20 mouse cellular contexts compared by ENCODE assay signal in genomic region chr19:26640556-26640955, GRCm38 (mm10). TPM values are rescaled to one million over a fixed set of nuclear protein-coding genes. Genes with fewer than 3 reads are reported as not detected.
A peak's percentile ranks its signal among the peaks of the same experiment; 100 is the strongest.
DNase-seq lines count a peak whose midpoint lies in the region; ATAC-seq and TF ChIP-seq lines count a peak whose summit lies in the region.
"Had no signal": no experiment of that assay in that cellular context is flagged by ENCODE, and none has a peak within 500 bp of the region (broad histone marks: within the 10 kb centered on the region; RNA-seq: fewer than 3 reads in every experiment).

No protein-coding gene starts in this region.

- peaks cover 22% of the 10 kb centered on the region for H3K4me1 ChIP-seq in midbrain, embryonic 10.5 days
- H3K4me1 ChIP-seq in midbrain, embryonic 15.5 days: no peaks in the 10 kb centered on the region
- peaks cover 6% of the 10 kb centered on the region for H3K4me1 ChIP-seq in E14TG2a.4 (replicated peaks; ENCODE audit: low read depth, low read length)
- H3K4me1 ChIP-seq: embryonic facial prominence, embryonic 13.5 days; forebrain, embryonic 15.5 days had no signal

- H3K4me2 ChIP-seq in midbrain, embryonic 15.5 days: no peak overlapping the region
- H3K4me2 ChIP-seq: embryonic facial prominence, embryonic 13.5 days; forebrain, embryonic 15.5 days; heart, embryonic 11.5 days; hindbrain, embryonic 14.5 days had no signal

- no peak overlapping the region for H3K4me3 ChIP-seq in midbrain, embryonic 10.5 days
- no peak overlapping the region for H3K4me3 ChIP-seq in midbrain, embryonic 15.5 days
- peak overlapping the region; percentile 35 for H3K4me3 ChIP-seq in E14TG2a.4 (replicated peaks; ENCODE audit: low read length)
- H3K4me3 ChIP-seq: embryonic facial prominence, embryonic 13.5 days; erythroblast, embryonic 14.5 days; forebrain, embryonic 15.5 days had no signal

- DNase-seq in heart, adult 11 months: peak; percentile 85
- DNase-seq in heart, adult 18-20 months: no peak
- no peak for DNase-seq in midbrain, embryonic 10.5 days (ENCODE audit: low spot score)
- DNase-seq in retina, embryonic 14.5 days (ENCODE audit: low spot score): no peak
- DNase-seq: adrenal gland, adult 2 months; adrenal gland, postnatal 14 days; B cell, adult 2 months; cerebellum, adult 11 months; gastrocnemius, postnatal 25 days had no signal

- H3K27me3 ChIP-seq in midbrain, embryonic 10.5 days (ENCODE audit: low read depth, poor library complexity, severe bottlenecking): no peaks in the 10 kb centered on the region
- no peaks in the 10 kb centered on the region for H3K27me3 ChIP-seq in midbrain, embryonic 15.5 days (replicated peaks)
- 0 out of 2 replicates have a peak, but pooled peaks cover 1% of the 10 kb centered on the region for H3K27me3 ChIP-seq in E14TG2a.4 (ENCODE audit: insufficient read depth, low read length)
- H3K27me3 ChIP-seq: CH12.LX; embryonic facial prominence, embryonic 13.5 days; forebrain, embryonic 15.5 days had no signal

- WGBS in midbrain, embryonic 10.5 days: 96% methylated on average over 13 of the region's 13 CpGs
- WGBS in midbrain, embryonic 15.5 days: 92% methylated on average over 13 of the region's 13 CpGs

- no peaks in the 10 kb centered on the region for H3K9me3 ChIP-seq in midbrain, embryonic 10.5 days (replicated peaks)
- no peaks in the 10 kb centered on the region for H3K9me3 ChIP-seq in midbrain, embryonic 15.5 days
- H3K9me3 ChIP-seq in E14TG2a.4 (ENCODE audit: low read length): no peaks in the 10 kb centered on the region
- H3K9me3 ChIP-seq: embryonic facial prominence, embryonic 13.5 days; forebrain, embryonic 15.5 days had no signal

- peak overlapping the region; percentile 46; the same call in 1 of the 2 replicates for H3K27ac ChIP-seq in midbrain, embryonic 10.5 days (replicated peaks)
- no peak overlapping the region for H3K27ac ChIP-seq in midbrain, embryonic 15.5 days
- H3K27ac ChIP-seq: embryonic facial prominence, embryonic 13.5 days; forebrain, embryonic 15.5 days; hindbrain, embryonic 14.5 days; hindbrain, postnatal 0 days had no signal

- no peaks in the 10 kb centered on the region for H3K36me3 ChIP-seq in midbrain, embryonic 10.5 days
- H3K36me3 ChIP-seq in midbrain, embryonic 15.5 days (replicated peaks): no peaks in the 10 kb centered on the region
- H3K36me3 ChIP-seq in E14TG2a.4 (ENCODE audit: insufficient read depth, low read length): no peaks in the 10 kb centered on the region

- TF ChIP-seq CTCF in E14TG2a.4 (conservative IDR thresholded peaks at IDR 0.05; ENCODE audit: low read length): no peak

- H3K9ac ChIP-seq in midbrain, embryonic 15.5 days: no peak overlapping the region
- H3K9ac ChIP-seq: embryonic facial prominence, embryonic 13.5 days; forebrain, embryonic 15.5 days; hindbrain, embryonic 14.5 days had no signal

- ATAC-seq in midbrain, embryonic 15.5 days (replicated peaks): no peak
- ATAC-seq in neutrophil, adult 5-6 weeks (ENCODE audit: extremely low read depth, insufficient number of reproducible peaks, low FRiP score, poor library complexity, severe bottlenecking): 0 out of 2 replicates have a peak, but pooled peaks have one; percentile 9
- ATAC-seq: forebrain, embryonic 15.5 days; hindbrain, postnatal 0 days; inflammation-experienced regulatory T-cells, adult 6 months had no signal

RNA-seq across cellular contexts. Expression of gene Smarca2, which starts 35.7 kb away (rescaled TPM):
- total RNA-seq in heart, adult 18-20 months (2021): 10 to 100 TPM; 68.5 to 70.4 TPM
- 23.4 and 26.4 TPM in 2 replicates for polyA plus RNA-seq in midbrain, embryonic 10.5 days (2016; fragmentation: Nextera tagmentation; extraction: Ambion mirVana)
- polyA plus RNA-seq in midbrain, embryonic 15.5 days (2015; fragmentation: Nextera tagmentation; extraction: Ambion mirVana): 143 and 158 TPM in 2 replicates
- 147 and 162 TPM in 2 replicates for total RNA-seq in neutrophil, adult 5-6 weeks (2017)
